Mouse (Mus musculus) hindbrain, embryonic 13.5 days (tissue): ENCODE measurements around the gene Emb. TPM values are rescaled to one million over a fixed set of nuclear protein-coding genes. Genes with fewer than 3 reads are reported as not detected.

Experiments
- ATAC-seq: fragments of 200-750 bp; cut with Nextera tagmentation; 2 replicates; pipeline ENCODE4 v1.8.0; 2017; ENCODE audit warnings: moderate TSS enrichment; ENCODE audit not compliant: low FRiP score
- H3K27ac ChIP-seq: fragments of 300-500 bp; sonication (generic); 2 replicates; pipeline ENCODE4 v1.5.1; 2015; ENCODE audit warnings: inconsistent platforms, mild to moderate bottlenecking, moderate library complexity
- H3K27me3 ChIP-seq: fragments of 300-500 bp; sonication (generic); 2 replicates; pipeline ENCODE4 v1.6.1; 2015; ENCODE audit warnings: mild to moderate bottlenecking, inconsistent platforms
- H3K36me3 ChIP-seq: fragments of 300-500 bp; sonication (generic); 2 replicates; pipeline ENCODE4 v1.6.1; 2015; ENCODE audit warnings: mild to moderate bottlenecking, inconsistent platforms
- H3K4me1 ChIP-seq: fragments of 300-500 bp; sonication (generic); replicated peaks from 2 replicates; pipeline ENCODE4 v1.6.1; 2015; ENCODE audit warnings: inconsistent platforms
- H3K4me2 ChIP-seq: fragments of 300-500 bp; sonication (generic); 2 replicates; pipeline ENCODE4 v1.6.1; 2015; ENCODE audit warnings: inconsistent platforms, mild to moderate bottlenecking, moderate library complexity
- H3K4me3 ChIP-seq: fragments of 300-500 bp; sonication (generic); 2 replicates; pipeline ENCODE4 v1.5.1; 2015; ENCODE audit warnings: mild to moderate bottlenecking, inconsistent platforms
- H3K9ac ChIP-seq: fragments of 300-500 bp; sonication (generic); 2 replicates; pipeline ENCODE4 v1.6.1; 2015; ENCODE audit warnings: mild to moderate bottlenecking, inconsistent platforms
- H3K9me3 ChIP-seq: fragments of 300-500 bp; sonication (generic); 2 replicates; pipeline ENCODE4 v1.6.1; 2016; ENCODE audit warnings: inconsistent platforms
- WGBS: fragments of 180-500 bp; shearing (Covaris S2); methylation state at CpG from one replicate; pipeline ENCODE4 v1.1.7; 2015; 5-methylcytosine and 5-hydroxymethylcytosine counted together
- polyA plus RNA-seq: library from polyadenylated mRNA; unstranded; fragments of >200 nt; fragmentation: Nextera tagmentation; extraction: Ambion mirVana; gene quantifications from 2 replicates; pipeline ENCODE4 v1.2.1, GENCODE M21; 2015

Gene Emb
- polyA plus RNA-seq, 1 experiment from 2014 or later = 14.4 TPM

- no peaks in the 10 kb centered on the region for H3K36me3 ChIP-seq
- no peak overlapping the region for H3K27ac ChIP-seq
- H3K9me3 ChIP-seq = no peaks in the 10 kb centered on the region
- no peak overlapping the region for H3K4me2 ChIP-seq
- H3K9ac ChIP-seq = no peak overlapping the region
- H3K4me1 ChIP-seq = no peaks in the 10 kb centered on the region
- 89% methylated on average over 6 of the region's 6 CpGs for WGBS
- no peak for ATAC-seq
- H3K4me3 ChIP-seq = no peak overlapping the region
- no peaks in the 10 kb centered on the region for H3K27me3 ChIP-seq
Observed at GRCm38 (mm10) chr13:117287400-117287799, 79.1 kb downstream of the Emb start.

- Histone ChIP-seq H3K4me3 (peak overlapping the region; percentile 7; the same call in 1 of the 2 replicates), H3K9ac (peak overlapping the region; percentile 44; the same call in 1 of the 2 replicates), H3K9me3 (no peaks in the 10 kb centered on the region), H3K36me3 (no peaks in the 10 kb centered on the region), H3K27ac (no peak overlapping the region), H3K27me3 (no peaks in the 10 kb centered on the region), H3K4me2 (peak overlapping the region; percentile 44), H3K4me1 (no peaks in the 10 kb centered on the region)
- peak; percentile 89 for ATAC-seq
- WGBS = 32% methylated on average over 17 of the region's 17 CpGs
Observed at GRCm38 (mm10) chr13:117289494-117290270, 81.3 kb downstream of the Emb start.

- H3K27ac ChIP-seq = no peak overlapping the region
- no peaks in the 10 kb centered on the region for H3K9me3 ChIP-seq
- H3K4me1 ChIP-seq = no peaks in the 10 kb centered on the region
- peak overlapping the region; percentile 36 for H3K4me2 ChIP-seq
- no peaks in the 10 kb centered on the region for H3K36me3 ChIP-seq
- H3K4me3 ChIP-seq = no peak overlapping the region
- no peaks in the 10 kb centered on the region for H3K27me3 ChIP-seq
- ATAC-seq = peak; percentile 89
- no peak overlapping the region for H3K9ac ChIP-seq
- WGBS = 33% methylated on average over 24 of the region's 24 CpGs
Observed at GRCm38 (mm10) chr13:117311446-117312225, 103.3 kb downstream of the Emb start.

Other genes starting within 250 kb of the Emb start
- gene Parp8, start 183.0 kb upstream of the Emb start, polyA plus RNA-seq = 25.7 and 25.8 TPM in 2 replicates
- 0.56 and 0.57 TPM in 2 replicates for gene Gm17509, start 12.5 kb downstream of the Emb start, polyA plus RNA-seq